Mouse (Mus musculus) MN1 (cell line): ENCODE measurements at regions not wholly inside any gene's neighbourhood (a gene's known extent, or its start where the extent isn't known, plus 50 kb on each side); places are given as distances from the start of the nearest gene placed in this dataset.
"Not testable (repeated sequence)": the region's sequence is repeated elsewhere in the genome, so short reads cannot be mapped to it uniquely, and the experiment has no call there.

Source experiments
- DNase-seq: peaks from one replicate; pipeline ENCODE4 v3.0.0-alpha.2; 2016; ENCODE audit warnings: low spot score

DNA sequence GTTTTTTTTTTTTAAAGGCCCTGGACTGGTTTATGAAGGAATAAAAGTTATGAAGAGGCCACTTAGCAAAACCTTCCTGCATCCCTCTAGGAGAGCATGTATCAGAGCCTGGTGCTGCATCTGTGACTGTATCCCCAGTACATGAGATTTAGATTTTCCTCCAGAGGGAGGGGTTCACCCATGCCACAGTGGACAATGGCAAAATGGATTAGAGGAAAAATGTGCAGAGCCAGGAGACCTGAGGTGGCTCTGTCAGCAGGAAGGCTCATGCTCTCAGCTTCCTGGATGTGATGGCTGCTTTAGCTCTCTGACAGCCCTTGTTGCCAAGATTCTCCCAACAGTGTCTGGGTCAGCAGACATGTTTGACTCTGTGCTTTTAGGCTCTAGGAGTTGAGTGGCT is 298.2 kb downstream of the Eipr1 start:
- no peak for DNase-seq

DNA sequence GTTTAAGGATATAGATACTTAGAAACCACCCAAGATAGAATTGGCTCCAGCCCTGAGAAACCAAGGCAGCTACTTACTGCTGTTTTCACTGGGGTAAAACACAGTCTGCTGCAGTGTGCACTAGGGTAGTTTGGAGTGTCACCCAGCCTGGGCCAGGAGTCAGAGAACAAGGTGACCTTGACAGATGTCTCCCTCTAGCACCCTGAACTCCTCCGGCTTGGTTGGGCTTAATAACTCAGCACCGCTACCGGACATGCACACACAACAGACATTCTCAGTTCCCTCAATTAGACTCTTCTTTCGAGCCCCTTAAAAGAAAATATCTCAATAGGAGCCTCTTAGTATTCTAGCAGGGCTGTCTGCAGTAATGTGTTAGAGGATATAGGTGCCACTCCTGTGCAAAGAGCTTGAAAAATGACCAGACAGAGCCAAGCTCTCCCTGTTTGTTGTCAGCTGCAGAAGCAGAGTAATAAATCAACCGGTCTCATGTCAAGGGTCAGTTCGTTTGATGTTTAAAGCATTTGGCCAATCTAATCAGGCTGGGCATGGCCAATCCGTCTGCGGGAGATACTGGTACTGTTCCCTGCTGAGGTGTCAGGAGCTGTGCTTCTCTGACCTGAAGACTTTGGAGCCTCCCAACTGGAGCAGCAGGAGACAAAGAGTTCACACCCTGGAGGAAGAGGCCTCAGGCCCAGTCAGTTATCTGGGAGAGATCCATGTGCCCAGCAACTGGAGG is 299.1 kb downstream of the Eipr1 start:
- DNase-seq: peak; percentile 41

DNA sequence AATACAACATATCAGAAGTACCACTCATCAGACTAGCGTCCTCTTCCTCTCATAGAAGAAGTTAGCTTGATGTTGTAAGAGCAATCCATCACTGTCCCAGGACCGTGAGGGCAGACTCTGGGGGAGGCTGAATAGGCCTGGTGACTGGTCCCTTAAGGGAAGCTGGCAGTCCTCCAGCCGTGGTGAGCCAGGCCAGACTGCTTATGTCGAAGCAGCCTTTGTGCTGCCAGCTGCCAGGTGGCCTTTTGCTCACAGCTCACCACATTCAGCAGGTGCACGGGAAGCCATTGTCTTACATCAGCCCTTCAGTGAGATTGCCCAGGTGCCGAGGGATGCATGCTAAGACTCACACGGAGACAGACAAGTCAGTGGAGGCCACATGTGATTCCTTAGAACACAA is 302.8 kb downstream of the Eipr1 start:
- peak; percentile 88 for DNase-seq

DNA sequence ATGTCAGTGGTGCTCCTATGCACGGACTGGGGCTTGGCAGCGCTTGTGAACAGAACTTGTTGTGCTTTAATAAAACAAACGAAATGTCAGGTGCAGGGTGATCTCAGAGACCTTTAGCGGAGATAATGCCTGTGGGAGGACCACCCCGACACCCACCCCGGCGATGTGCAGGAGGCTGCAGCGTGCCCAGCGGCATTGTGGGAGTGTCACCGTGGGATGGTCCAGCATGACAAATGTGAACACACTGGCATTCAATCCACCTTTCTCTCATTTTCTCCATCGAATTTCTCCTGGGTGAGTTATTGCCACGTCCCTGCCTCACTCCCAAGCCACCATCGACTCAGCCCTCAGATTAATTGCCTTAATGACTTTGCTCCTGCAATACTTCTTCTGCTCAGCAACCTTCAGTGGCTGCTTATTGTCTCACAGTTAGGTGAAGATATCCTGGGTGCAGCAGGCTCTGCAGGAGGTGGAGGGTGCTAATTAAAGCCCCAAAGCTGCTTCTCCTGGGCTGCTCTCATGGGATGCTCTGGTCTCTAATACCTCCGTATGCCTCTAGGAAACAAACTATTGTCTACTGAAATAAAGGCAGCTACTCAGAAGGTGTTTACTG is 310.5 kb downstream of the Eipr1 start:
- DNase-seq: no peak

DNA sequence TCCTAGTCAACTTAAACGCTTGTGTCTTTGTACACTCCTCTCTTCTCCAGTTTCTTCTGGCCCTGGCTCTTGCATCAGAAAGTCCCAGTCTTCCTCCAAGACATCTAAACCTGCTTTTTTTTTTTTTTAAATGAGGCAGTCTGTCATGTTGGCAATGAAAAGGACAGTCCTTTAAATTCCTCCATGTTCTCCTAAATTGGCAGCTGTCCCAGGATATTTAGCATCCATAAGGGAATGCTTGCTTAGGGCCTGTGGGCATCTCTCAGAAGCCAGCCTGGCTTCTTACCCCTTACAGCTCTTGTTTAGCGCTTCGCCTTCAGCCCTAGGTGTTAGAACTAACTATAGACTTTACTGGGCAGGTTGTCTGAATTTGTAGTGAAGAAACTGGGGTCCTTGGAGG is 311.2 kb downstream of the Eipr1 start:
- DNase-seq: no peak

DNA sequence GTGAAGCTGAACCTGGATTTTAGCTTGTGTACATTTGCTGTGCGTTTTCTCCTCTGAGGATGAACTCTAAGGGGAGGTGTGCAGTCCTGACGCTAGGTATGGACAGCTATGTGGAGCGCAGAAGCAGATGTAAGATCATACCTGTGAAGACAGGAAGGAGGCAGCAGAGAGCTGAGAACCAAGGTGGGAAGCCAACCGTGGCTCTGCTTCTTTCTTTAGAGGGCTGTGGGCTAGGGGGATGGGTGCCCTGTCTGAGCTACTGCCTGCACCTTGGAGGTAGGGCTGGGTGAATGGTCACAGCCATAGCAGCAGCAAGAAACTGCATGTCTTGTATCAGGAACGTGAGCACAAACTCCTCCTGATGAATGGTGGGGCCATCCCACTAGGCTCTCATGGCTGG is 316.6 kb downstream of the Eipr1 start:
- DNase-seq: no peak

DNA sequence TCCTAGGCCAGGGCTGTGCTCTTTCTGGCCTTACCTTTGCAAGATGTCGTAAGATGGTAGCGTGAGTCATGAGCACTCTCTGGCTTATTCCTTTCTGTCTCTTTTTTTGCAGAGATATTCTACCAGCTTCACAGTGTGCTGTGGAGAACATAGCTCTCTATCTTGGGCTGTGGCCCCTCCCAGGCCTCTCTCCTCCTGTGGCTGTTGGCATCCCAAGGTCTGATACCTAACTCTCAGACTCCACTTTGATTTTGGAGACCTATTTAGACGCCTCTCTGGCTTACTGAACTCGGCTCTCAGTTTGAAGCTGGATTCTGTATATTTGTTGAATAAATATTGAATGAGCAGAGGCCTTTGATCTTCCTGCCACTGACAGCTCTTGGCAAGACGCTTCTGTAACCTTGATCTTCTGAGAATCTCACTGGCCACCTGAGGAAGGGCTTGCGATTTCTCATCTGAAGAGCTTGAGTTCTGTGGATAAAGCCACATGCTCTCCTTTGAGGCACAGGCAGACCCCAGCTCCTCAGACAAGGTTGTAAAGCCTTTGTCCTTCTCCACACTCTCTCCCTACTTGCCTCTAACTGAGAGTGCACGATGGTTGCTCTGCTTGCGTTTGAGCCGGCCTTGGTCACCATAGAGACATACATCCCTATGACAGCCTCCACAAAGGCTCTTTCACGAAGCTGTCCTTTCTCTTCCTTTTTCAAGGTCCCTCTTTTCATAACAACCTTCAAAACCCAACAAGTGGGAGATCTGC is 323.7 kb downstream of the Eipr1 start:
- DNase-seq: no peak

DNA sequence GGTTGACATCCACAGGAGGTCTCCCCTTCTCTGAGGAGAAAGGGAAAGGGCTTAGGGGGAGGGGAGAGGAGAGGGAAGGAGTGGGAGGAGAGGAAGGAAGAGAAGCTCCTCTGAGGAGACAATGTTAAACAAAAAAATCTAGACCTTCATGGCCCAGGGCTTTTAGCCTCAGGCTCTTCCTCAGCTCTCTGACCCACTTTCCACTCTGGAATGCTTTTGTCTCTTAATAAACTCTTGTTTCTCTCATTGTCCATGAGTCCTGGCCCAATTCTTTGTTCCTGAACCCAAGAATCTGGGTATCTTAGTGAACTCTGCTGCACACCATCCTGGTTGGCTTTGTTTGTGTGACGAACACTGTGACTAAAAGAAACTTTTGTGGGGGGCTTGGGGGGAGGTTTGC is 325.0 kb downstream of the Eipr1 start:
- no peak for DNase-seq

DNA sequence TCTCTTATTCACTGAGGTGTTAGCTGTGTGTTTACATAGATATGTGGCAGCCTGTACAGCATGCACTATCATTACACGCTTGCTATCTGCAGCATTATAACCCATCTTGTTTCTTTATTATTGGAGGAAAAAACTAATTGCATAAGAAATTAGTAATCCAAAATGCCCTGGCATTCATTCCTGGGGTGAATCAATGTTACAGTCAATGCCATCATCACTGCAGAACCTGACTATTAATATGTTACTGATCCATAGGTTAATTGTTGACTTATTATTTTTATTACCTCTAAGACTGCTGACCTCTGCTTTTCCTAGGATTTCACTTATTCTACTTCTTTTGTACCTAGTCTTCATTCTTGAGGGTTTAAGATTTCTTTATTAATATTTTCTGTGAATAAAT is 327.4 kb downstream of the Eipr1 start:
- DNase-seq: no peak

DNA sequence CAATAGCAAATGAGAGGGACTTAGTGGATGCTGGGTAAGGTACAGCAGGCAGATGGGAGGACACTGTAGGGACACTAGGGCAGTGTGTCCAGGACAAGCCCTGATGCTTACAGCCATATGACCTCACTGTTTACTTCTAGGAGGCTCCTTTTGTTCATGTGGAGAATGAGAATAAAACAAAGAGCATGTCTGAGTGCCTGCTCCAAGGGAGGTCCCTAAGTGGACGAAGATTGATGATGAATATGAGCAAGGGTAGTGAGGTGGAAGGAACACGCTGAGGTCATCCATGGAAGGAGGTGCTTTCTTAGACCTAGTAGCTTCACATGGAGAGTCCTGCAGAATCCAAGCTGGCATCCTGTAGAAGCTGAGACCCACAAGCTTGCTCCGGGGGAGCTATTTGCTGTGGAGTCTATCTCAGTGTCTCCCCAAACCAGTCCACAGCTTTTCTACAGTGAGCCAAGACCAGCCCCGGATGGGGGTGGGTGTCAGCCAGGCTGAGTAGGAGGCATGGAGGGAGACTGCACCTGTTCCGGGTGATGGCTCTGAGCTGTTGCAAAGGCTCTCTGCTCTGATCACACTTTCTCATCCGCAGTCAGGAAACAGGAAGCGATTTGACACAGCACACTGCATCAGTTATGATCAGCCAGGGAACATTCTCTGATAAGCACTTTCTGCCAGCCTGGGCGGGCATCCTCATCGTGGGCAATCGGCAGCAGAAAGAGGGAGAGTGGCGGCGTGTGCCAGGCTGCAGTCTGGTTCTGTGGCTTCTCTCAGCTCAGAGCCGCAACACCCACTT is 332.0 kb downstream of the Eipr1 start:
- peak; percentile 68 for DNase-seq

DNA sequence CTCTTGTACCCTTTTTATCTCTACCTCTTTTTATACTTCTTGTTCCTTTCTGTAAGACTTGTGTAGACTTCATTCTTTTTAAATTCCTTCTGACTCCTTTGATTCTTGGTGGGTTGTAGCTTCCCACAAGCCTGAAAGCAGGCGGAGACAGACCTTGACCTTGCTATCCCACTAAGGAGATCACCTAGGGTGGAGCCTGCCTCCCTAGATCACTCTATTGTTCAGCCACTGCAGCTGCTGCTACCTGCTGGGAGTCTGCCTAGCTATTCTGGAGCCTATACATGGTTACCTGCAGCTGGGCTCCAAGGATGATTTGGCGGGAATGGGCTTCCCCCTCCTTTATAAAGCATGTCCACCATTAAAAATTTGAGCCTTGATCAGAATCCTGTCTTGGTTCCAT is 335.6 kb downstream of the Eipr1 start:
- DNase-seq: not testable (repeated sequence)

DNA sequence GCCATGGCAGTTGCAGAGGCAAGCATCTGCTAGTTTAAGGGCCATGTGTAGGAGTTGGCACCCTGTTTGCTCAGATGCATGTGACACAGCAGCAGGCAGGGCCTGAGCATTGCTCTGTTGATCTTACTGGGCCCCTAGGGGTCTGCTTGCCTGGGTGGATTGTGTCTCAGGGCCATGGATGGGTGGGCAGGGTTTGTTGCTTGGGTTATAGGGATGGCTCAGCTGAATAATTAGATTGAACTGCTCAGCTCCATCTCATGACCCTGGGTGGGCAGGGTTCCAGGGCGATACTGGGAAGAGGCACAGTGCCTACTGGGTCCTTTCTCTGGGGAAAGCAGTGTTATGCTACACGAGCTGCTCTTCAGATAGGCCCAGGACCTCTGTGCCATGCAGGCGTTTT is 338.0 kb downstream of the Eipr1 start:
- peak; percentile 62 for DNase-seq

DNA sequence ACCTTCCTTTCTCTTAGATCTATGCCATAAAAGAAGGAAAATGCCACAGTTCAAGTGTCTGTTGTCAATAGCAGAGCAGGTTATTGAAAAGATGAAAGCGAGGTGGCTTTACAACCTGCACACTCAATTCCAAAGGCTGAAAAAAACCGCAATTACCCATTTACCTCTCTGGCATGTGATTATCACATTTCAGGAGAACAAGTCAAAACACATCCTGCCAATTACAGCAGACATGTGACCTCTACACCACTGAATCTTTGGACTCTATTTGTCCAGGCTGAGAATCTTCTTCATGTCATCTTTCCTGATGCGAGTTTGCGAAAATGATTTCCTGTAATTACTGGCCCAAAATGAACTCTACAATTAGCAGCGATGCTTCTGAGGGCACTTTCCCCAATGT is 338.8 kb downstream of the Eipr1 start:
- DNase-seq: no peak

DNA sequence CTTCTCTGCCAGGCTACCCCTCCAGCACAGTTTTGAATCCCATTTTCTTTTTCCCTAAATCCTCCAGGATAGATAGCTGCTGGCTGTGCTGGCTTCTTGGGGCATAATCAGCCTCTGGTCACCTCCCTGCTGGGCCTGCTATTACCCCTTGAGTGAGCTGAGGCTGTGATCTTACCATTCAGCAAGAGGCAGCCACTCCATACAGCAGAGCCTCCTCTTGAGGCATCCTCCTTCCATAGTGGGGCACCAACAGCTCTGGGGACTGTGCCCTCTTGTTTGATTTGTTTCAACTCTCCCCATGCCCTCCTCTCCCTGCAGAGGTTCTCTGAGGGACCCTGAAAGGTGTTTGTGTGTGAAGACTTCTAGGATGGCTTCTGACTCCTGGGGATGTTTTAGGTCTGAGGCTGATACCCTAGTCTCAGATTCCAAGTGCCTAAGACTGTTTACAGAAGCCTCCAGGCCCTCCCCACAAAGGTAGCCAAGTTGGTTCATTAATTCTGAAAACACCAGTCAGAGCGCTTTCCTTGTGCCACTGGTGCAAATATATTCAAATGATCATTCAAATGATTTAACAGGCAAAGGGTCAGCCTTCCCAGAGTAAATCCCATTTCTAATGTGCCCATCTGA is 343.9 kb downstream of the Eipr1 start:
- DNase-seq: no peak

DNA sequence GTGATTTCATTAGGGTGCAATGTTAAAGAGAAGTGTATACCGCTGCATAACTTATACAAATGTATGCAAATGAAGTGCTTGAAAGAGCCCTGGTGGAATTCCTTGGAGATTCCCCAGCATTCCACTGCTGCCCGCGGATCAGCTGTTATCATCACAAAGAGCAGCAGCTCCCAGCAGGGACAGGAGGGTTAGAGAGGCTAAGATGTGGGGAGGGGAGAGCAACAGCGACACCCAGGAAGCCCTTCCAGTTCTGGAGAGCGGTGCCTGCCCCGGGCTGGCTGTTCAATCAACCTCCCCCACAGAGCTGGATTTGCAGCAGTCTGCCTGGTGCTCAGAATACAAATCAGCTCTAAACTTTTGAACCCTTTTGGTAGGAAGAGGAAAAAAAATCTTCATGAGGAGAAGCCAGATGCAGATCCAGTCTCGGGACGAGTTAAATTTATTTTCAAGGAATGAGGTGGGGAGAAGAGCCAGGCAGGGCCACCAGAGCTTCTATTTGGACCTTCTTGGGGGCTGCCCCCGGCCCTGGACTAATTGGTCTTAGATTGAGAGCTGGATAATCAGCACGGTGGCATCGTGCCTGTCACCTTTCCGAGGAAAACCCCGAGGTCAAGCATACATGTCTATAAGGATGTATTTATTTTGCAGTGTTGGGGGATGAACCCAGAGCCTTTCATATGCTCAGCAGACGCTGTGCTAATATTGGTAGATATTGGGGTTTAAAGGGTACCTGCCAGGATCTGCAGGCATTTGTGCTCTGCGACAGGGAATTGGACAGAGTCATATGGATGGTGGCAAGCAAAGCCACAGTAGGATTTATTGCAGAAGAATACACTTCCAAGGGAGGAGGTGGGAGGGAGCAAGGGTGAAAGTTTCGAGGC is 344.7 kb downstream of the Eipr1 start:
- DNase-seq: peak; percentile 39

DNA sequence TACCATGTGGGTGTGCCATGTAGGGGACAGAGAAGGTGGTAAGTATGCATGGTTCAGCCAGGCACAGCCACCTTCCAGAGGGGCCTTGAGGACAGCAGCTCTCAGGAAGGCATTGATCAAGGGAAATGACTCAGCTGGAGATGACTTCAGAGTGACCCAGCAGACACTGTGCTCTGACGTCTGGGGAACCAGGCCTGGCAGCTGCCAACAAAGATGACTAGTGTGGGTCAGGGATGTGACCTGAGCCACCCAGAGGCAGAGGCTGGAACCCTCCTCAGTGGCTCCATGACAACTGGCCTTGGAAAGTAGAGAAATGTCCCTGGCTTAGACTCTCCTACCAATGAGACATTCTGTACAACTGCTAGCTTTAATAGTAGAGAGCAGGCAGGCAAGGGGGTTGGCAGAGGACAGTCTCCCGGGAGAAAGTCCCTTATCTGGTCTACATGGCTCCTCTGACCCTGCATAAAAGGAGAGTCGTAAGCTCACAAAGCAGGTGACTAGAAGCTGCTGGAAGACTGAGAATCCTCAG is 348.5 kb downstream of the Eipr1 start:
- peak; percentile 22 for DNase-seq

DNA sequence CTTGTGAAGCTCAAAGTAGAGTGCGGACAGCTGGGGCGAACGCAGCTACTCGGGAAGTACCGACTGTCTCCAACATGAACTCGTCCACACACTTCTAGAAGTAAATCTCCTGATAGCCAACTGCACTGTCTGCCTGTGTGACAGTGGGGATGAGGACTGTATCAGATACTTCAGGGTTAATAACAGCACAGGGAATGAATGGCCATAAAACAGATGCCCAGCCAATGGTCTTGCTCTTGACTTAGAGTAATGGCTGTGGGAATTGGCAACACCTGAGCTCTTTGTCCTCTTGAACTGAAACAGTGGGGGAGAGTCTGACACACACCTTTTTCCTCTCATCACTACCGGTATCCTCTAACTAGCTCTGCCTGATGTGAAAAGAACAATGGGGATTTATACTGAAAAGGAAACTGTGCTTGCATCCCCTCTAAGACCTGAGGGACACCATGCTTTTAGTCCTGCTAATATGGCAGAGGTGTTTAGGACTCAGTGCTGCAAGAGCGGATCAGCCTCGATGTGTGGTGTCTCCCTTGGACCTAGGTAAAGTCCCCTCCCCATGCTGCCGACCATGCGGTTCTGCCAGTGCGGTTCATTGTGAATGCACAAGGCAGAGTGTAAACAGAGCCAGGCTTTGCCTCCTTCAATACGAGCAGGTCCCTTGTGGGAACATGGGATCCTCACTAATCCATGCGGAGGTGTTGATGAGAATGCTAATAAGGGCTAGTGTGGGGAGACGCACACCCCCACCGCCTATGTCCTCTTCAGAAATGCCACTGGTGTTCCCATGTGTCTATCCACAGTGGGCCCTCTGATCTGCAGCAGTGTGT is 355.5 kb downstream of the Eipr1 start:
- no peak for DNase-seq

DNA sequence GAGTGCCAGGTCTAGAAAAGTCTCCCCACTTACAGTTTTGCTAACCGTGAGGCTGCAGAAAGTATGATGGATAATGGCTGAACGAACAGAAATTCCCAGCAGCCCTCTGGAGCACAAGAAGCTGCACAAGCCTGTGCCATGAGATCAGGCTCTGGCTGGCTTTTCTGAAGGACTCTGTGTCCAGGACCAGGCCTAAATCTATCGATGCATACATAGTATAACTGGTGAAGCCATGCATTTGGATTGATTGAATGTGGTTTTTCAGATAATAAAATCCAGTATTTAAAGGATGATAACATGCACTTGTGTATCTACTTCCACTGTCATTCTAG is 356.1 kb downstream of the Eipr1 start:
- no peak for DNase-seq

DNA sequence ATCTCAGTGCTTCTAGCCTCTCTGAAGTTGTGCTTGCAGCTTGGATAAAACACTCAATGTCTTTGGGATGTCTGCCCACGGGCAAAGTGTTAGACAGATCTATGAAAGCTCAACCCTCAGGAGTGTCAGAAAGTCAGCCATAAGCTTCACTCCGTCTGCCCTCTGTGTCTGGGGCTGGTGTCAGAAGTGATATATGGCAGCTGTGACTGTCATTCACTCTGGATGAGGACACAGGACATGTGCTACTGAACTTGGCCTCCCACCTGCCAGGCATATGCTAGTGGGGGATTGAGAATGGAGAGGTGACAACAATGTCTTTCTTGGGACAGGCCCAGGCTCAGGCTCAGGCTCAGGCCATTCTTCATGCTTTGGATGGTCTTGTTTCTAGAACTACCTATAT is 366.7 kb downstream of the Eipr1 start:
- DNase-seq: no peak

DNA sequence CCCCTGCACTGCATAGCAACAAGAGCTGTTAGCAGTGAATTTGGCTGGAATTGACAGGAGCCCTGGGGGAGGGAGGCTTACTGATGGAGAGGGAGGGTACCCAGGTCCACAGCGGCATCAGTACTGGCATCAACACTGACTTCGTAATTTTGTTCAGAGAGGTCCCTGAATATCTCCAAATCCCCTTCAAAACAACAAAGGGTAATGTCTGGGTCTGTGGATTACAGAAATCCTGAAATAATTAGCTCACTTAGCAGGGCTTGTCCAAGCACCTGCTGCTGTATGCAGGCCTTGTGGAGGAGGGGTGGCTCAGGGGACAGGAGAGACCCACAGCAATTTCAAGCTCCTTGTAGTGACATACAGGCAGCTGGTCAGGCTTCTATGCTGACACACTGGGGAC is 369.6 kb downstream of the Eipr1 start:
- no peak for DNase-seq
